Mouse (Mus musculus) cerebellum, adult (tissue): Measurements from ENCODE around the gene Gm8356.
"Not testable (repeated sequence)": the region's sequence is repeated elsewhere in the genome, so short reads cannot be mapped to it uniquely, and the experiment has no call there.

ENCODE experiments used
- ATAC-seq: cut with Nextera tagmentation; 2 replicates; pipeline ENCODE4 v1.9.2; 2017; ENCODE audit warnings: mild to moderate bottlenecking, moderate library complexity, mixed read lengths; ENCODE audit not compliant: insufficient number of reproducible peaks, low FRiP score, low TSS enrichment

Gene Gm8356

GRCm38 (mm10) chr14:6537190-6537589 lies at the start of gene Gm8356:
Gene Gm8356 (minus strand): TSS chr14:6537290.
- ATAC-seq, result not testable (repeated sequence)

- not testable (repeated sequence) for ATAC-seq
Measured at GRCm38 (mm10) chr14:6486331-6486730, 50.8 kb downstream of the Gm8356 start.

DNA sequence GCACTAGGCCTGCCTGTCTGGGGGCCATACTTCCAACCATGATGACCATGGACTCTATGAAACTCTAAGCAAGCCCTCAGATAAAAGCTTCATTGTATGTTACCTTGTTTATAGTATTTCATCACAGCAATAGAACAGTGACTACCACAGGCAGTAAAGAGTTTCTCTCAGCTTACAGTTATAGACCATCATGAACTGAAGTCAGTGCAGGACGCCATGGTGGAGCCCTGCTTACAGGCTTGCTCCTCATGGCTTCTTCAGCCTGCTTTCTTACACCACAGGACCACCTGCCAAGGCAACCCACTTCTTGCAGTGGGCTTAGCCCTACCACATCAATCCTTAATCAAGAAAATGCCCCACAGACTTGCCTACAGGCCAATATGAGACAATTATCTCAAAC lies 51.5 kb downstream of the Gm8356 start:
- not testable (repeated sequence) for ATAC-seq

DNA sequence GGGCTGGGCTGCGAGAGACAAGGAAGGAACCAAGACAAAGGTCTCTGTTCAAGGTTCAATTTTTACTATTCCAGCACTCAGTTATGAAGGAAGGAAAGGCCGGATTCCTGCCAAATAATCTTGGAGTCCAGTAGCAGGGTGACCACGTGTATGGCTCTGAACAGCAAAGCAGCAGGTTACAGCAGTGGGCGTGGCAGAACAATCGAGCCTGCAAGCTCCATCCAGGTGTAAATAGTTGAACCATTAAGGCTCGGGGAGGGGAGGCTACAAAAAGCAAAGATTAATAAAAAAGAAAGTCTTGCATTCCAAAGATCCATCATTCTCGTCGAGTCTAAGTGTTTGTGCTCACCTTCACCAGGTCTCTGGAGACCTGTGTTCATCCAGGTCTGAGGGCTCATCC lies 55.0 kb downstream of the Gm8356 start:
- not testable (repeated sequence) for ATAC-seq
